Mouse (Mus musculus) liver, postnatal 0 days (tissue): ENCODE data around the gene Pskh1. TPM values are rescaled to one million over a fixed set of nuclear protein-coding genes. Genes with fewer than 3 reads are reported as not detected.

ENCODE experiments used
- ATAC-seq: fragments of 200-750 bp; cut with Nextera tagmentation; 2 replicates; pipeline ENCODE4 v1.8.0; 2017; ENCODE audit warnings: mild to moderate bottlenecking, moderate library complexity
- DNase-seq: peaks from one replicate; pipeline ENCODE4 v3.0.0-alpha.2; 2016
- H3K27ac ChIP-seq: fragments of 300-500 bp; sonication (generic); 2 replicates; pipeline ENCODE4 v1.5.1; 2014; ENCODE audit warnings: antibody characterized with exemption, moderate library complexity, mild to moderate bottlenecking, low read depth
- H3K27me3 ChIP-seq: fragments of 300-500 bp; sonication (generic); 2 replicates; pipeline ENCODE4 v1.6.1; 2014; ENCODE audit warnings: low read length, control low read depth, mixed read lengths; ENCODE audit not compliant: insufficient read depth
- H3K36me3 ChIP-seq: fragments of 300-500 bp; sonication (generic); replicated peaks from 2 replicates; pipeline ENCODE4 v1.6.1; 2014; ENCODE audit warnings: mild to moderate bottlenecking, control low read depth, low read length, moderate library complexity, mixed read lengths; ENCODE audit not compliant: insufficient read depth
- H3K4me1 ChIP-seq: fragments of 300-500 bp; sonication (generic); 2 replicates; pipeline ENCODE4 v1.6.1; 2014; ENCODE audit warnings: antibody characterized with exemption, mild to moderate bottlenecking, control low read depth; ENCODE audit not compliant: insufficient read depth
- H3K4me2 ChIP-seq: fragments of 300-500 bp; sonication (generic); 2 replicates; pipeline ENCODE4 v1.6.1; 2014; ENCODE audit warnings: low read depth, mild to moderate bottlenecking, low read length, moderate library complexity, mixed read lengths
- H3K4me3 ChIP-seq: fragments of 300-500 bp; sonication (generic); 2 replicates; pipeline ENCODE4 v1.5.1; 2014; ENCODE audit warnings: low read depth, low read length
- H3K9ac ChIP-seq: fragments of 300-500 bp; sonication (generic); replicated peaks from 2 replicates; pipeline ENCODE4 v1.6.1; 2014; ENCODE audit warnings: mild to moderate bottlenecking, moderate library complexity
- H3K9me3 ChIP-seq: fragments of 300-500 bp; sonication (generic); 2 replicates; pipeline ENCODE4 v1.6.1; 2016; ENCODE audit warnings: mild to moderate bottlenecking, control low read depth, low read length, mixed read lengths
- CTCF ChIP-seq: sonication (generic); IDR thresholded peaks from 2 replicates; pipeline ENCODE4 v1.5.1; 2016; ENCODE audit warnings: antibody characterized with exemption, low read depth
- EP300 ChIP-seq: IDR thresholded peaks from 2 replicates; pipeline ENCODE4 v1.6.1; 2016; ENCODE audit warnings: antibody characterized with exemption, low read depth, mild to moderate bottlenecking
- WGBS: fragments of 180-500 bp; shearing (Covaris S2); extraction: QIAGEN DNeasy Blood & Tissue Kit; methylation state at CpG from one replicate; pipeline ENCODE4 v1.1.7; 2014; ENCODE audit not compliant: insufficient replicate concordance; 5-methylcytosine and 5-hydroxymethylcytosine counted together
- polyA plus RNA-seq: library from polyadenylated mRNA; unstranded; fragments of >200 nt; fragmentation: Nextera tagmentation; extraction: Ambion mirVana; gene quantifications from 2 replicates; pipeline ENCODE4 v1.2.1, GENCODE M21; 2015

The Pskh1 gene
- polyA plus RNA-seq, 1 experiment from 2014 or later, result 11.5 TPM

GRCm38 (mm10) chr8:105860143-105860981 is 39.9 kb upstream of the Pskh1 start, which contains the start of gene Nutf2:
Nutf2 (plus strand) TSS chr8:105860580.
- H3K36me3 ChIP-seq, result no peaks in the 10 kb centered on the region; the same call in 1 of the 2 replicates
- no peaks in the 10 kb centered on the region for H3K27me3 ChIP-seq
- peak within 1 kb of the TSS; percentile 89 for H3K4me3 ChIP-seq
- peak within 1 kb of the TSS; percentile 96 for H3K9ac ChIP-seq
- no peaks in the 10 kb centered on the region for H3K9me3 ChIP-seq
- ATAC-seq, result peak; percentile 95
- WGBS, result under 1% methylated on average over 41 of the region's 59 CpGs
- peak within 1 kb of the TSS; percentile 100 for H3K4me2 ChIP-seq
- DNase-seq, result peak; percentile 94
- peaks cover 56% of the 10 kb centered on the region for H3K4me1 ChIP-seq
- peak within 1 kb of the TSS; percentile 95 for H3K27ac ChIP-seq
- no peak for TF ChIP-seq CTCF
- TF ChIP-seq EP300, result no peak; the same call in 1 of the 2 replicates

DNA sequence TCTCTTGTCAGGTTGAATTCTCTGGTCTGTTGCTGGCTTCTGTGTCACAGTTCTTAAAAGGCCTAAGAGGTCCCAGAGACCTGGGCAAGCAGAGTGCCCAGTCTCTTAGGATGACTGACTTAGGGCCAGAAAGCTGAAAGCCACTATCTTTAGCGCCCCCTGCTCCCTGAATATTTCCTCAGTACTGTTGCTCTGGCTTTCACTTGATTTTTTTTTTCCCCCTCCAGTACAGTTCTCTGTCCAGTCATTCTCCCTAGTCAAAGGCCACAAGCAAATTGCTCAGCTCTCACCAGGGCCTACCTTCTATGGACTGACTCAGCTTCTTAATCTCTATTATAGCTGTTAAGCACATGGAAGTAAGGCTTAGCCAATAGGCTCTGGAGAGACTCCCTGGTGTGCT is 38.3 kb upstream of the Pskh1 start:
- no peaks in the 10 kb centered on the region for H3K9me3 ChIP-seq
- 5% methylated on average over 1 of the region's 1 CpGs for WGBS
- peak overlapping the region; percentile 89 for H3K4me3 ChIP-seq
- TF ChIP-seq EP300 (no peak), CTCF (peak; percentile 59)
- no peaks in the 10 kb centered on the region for H3K27me3 ChIP-seq
- peak overlapping the region; percentile 100 for H3K4me2 ChIP-seq
- ATAC-seq, result no peak
- H3K27ac ChIP-seq, result peak overlapping the region; percentile 95; the same call in 1 of the 2 replicates
- H3K4me1 ChIP-seq, result peaks cover 45% of the 10 kb centered on the region
- DNase-seq, result no peak
- H3K9ac ChIP-seq, result peak overlapping the region; percentile 96
- peaks cover 6% of the 10 kb centered on the region for H3K36me3 ChIP-seq

GRCm38 (mm10) chr8:105866364-105867029 is 33.7 kb upstream of the Pskh1 start:
- Histone ChIP-seq H3K36me3 (peaks cover 33% of the 10 kb centered on the region), H3K4me2 (no peak overlapping the region), H3K4me3 (no peak overlapping the region), H3K9me3 (no peaks in the 10 kb centered on the region), H3K9ac (no peak overlapping the region; the same call in 1 of the 2 replicates), H3K27ac (no peak overlapping the region), H3K27me3 (no peaks in the 10 kb centered on the region), H3K4me1 (peaks cover 11% of the 10 kb centered on the region)
- WGBS, result 70% methylated on average over 6 of the region's 6 CpGs
- no peak for DNase-seq
- peak; percentile 61 for TF ChIP-seq CTCF
- TF ChIP-seq EP300, result no peak
- no peak; the same call in 1 of the 2 replicates for ATAC-seq

DNA sequence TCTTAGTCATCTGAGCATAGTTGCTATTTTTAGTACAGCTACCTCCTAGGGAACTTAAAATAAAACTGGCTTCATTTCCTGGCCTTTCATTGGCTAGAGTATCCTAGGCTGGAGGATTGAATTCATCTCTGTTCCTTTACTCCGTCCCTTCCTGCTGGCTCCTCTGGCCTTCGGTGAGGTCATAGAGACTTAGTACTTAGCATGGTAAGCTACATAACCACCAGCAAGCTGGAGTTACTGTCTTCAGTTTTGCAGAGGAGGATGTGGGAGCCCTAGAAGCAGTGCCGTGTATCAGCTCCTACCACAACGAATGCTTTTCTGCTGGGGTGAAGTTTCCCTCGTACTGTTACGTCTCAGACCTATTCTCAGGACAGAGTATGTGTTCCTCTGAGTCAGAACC is 25.9 kb upstream of the Pskh1 start:
- Histone ChIP-seq H3K27ac (no peak overlapping the region), H3K4me3 (no peak overlapping the region), H3K9me3 (no peaks in the 10 kb centered on the region), H3K4me2 (no peak overlapping the region), H3K9ac (no peak overlapping the region), H3K36me3 (peaks cover 44% of the 10 kb centered on the region), H3K4me1 (no peaks in the 10 kb centered on the region; the same call in 1 of the 2 replicates), H3K27me3 (no peaks in the 10 kb centered on the region)
- no peak for DNase-seq
- no peak for ATAC-seq
- no peak for TF ChIP-seq EP300
- TF ChIP-seq CTCF, result no peak
- WGBS, result 83% methylated on average over 6 of the region's 6 CpGs

GRCm38 (mm10) chr8:105880754-105881520 is 19.3 kb upstream of the Pskh1 start, which contains the start of gene Edc4:
Edc4 (plus strand) TSS chr8:105880881.
- ATAC-seq, result peak; percentile 92

More at GRCm38 (mm10) chr8:105880754-105881520, 19.3 kb upstream of the Pskh1 start, which contains the start of gene Edc4:
- peak within 1 kb of the TSS; percentile 68 for H3K4me3 ChIP-seq
- H3K4me1 ChIP-seq, result peaks cover 11% of the 10 kb centered on the region
- H3K9ac ChIP-seq, result peak within 1 kb of the TSS; percentile 80
- H3K4me2 ChIP-seq, result peak within 1 kb of the TSS; percentile 92
- H3K9me3 ChIP-seq, result no peaks in the 10 kb centered on the region
- H3K36me3 ChIP-seq, result peaks cover 51% of the 10 kb centered on the region
- no peaks in the 10 kb centered on the region for H3K27me3 ChIP-seq
- under 1% methylated on average over 45 of the region's 45 CpGs for WGBS
- TF ChIP-seq EP300 (peak; percentile 50; the same call in 1 of the 2 replicates), CTCF (no peak)
- DNase-seq, result peak; percentile 90
- H3K27ac ChIP-seq, result peak within 1 kb of the TSS; percentile 16
